Mouse (Mus musculus): ENCODE measurements around the gene Phrf1. TPM values are rescaled to one million over a fixed set of nuclear protein-coding genes. Genes with fewer than 3 reads are reported as not detected.

The Phrf1 gene
- polyA plus RNA-seq, 2 experiments, result 14.1 to 25.7 TPM

DNA sequence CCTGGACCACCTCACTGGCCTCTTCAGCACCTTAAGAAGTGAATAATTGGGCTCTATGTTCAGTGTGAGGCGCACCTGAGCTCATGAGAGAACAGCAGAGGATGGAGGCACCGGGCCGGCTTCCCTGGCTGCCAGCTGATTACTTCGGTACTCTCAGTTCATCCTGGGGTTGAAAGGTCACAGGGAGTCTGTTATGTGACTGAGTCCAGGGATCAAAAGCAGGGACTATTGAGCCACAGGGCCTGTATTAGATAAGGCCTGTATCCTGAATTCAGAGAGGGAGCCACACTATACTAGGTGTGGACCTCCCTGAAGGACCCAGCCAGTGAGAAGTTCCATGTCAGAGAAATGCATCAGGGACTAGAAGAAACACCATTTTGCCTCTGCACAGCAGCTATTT lies 76.0 kb downstream of the Phrf1 start:
- H3K9me3 ChIP-seq (ENCODE audit: control insufficient read depth, low read length), result no peaks in the 10 kb centered on the region
- TF ChIP-seq EP300 (IDR thresholded peaks at IDR 0.05; ENCODE audit: low read depth), result no peak
- no peak for TF ChIP-seq CTCF (IDR thresholded peaks at IDR 0.05; ENCODE audit: low read depth)
- no peak overlapping the region for H3K27ac ChIP-seq
- no peaks in the 10 kb centered on the region for H3K27me3 ChIP-seq (ENCODE audit: control insufficient read depth, insufficient read depth, low read length)
- no peak overlapping the region for H3K9ac ChIP-seq (replicated peaks)
- ATAC-seq (ENCODE audit: insufficient read depth) (no peak), DNase-seq (ENCODE audit: low read depth in 3 of 3, low spot score in 3 of 3) (no peak)
- WGBS (ENCODE audit: insufficient replicate concordance), result 84% methylated on average over 4 of the region's 4 CpGs
- H3K4me2 ChIP-seq (ENCODE audit: low read depth), result no peak overlapping the region
- H3K36me3 ChIP-seq (replicated peaks; ENCODE audit: control insufficient read depth, insufficient read depth, low read depth), result peaks cover 22% of the 10 kb centered on the region
- H3K4me1 ChIP-seq (replicated peaks; ENCODE audit: control insufficient read depth in 2 of 2, insufficient read depth in 2 of 2, low read length in 1 of 2), result no peaks in the 10 kb centered on the region
- no peak overlapping the region for H3K4me3 ChIP-seq (ENCODE audit: insufficient read depth in 1 of 2, low read depth in 2 of 2, low read length in 2 of 2)

MicroRNA genes within 50 kb of the gene (microRNA counts, 519-probe panel; counts per million panel counts)
- microRNA mmu-miR-210, result 6,333 counts per million, percentile 52 among the panel's probes with 10 or more counts

Small RNA genes within 50 kb of the gene (microRNA-seq; reads per million reads assigned to microRNA genes)
- 1,144 reads per million, percentile 74 among the genes with 10 or more reads in this experiment for gene Mir210

Other genes starting within 250 kb of the Phrf1 start
Only the 30 nearest of the 31 such genes appear.
- 27.8 and 30.8 TPM in 2 replicates for gene Ifitm3, start 218.0 kb upstream of the Phrf1 start, polyA plus RNA-seq (2012; rRNA removed)
- 61.5 and 73.5 TPM in 2 replicates for gene Ifitm3, start 218.0 kb upstream of the Phrf1 start, polyA plus RNA-seq (2014; fragmentation: Nextera tagmentation; extraction: Ambion mirVana)
- 8.3 and 9.2 TPM in 2 replicates for gene Ifitm6, start 210.9 kb upstream of the Phrf1 start, polyA plus RNA-seq (2012; rRNA removed)
- 6.0 and 9.6 TPM in 2 replicates for gene Ifitm6, start 210.9 kb upstream of the Phrf1 start, polyA plus RNA-seq (2014; fragmentation: Nextera tagmentation; extraction: Ambion mirVana)
- not detected in 2 replicates for gene Gm17387, start 199.7 kb upstream of the Phrf1 start, polyA plus RNA-seq (2012; rRNA removed)
- not detected in 2 replicates for gene Gm17387, start 199.7 kb upstream of the Phrf1 start, polyA plus RNA-seq (2014; fragmentation: Nextera tagmentation; extraction: Ambion mirVana)
- gene B4galnt4, start 167.7 kb upstream of the Phrf1 start, polyA plus RNA-seq (2012; rRNA removed), result 0.64 and 0.84 TPM in 2 replicates
- 0.39 and 0.68 TPM in 2 replicates for gene B4galnt4, start 167.7 kb upstream of the Phrf1 start, polyA plus RNA-seq (2014; fragmentation: Nextera tagmentation; extraction: Ambion mirVana)
- gene Pkp3, start 150.6 kb upstream of the Phrf1 start, polyA plus RNA-seq (2012; rRNA removed), result 0.33 and 0.51 TPM in 2 replicates
- gene Pkp3, start 150.6 kb upstream of the Phrf1 start, polyA plus RNA-seq (2014; fragmentation: Nextera tagmentation; extraction: Ambion mirVana), result 0.36 and 0.80 TPM in 2 replicates
- 9.8 and 10.8 TPM in 2 replicates for gene Sigirr, start 128.2 kb upstream of the Phrf1 start, polyA plus RNA-seq (2012; rRNA removed)
- gene Sigirr, start 128.2 kb upstream of the Phrf1 start, polyA plus RNA-seq (2014; fragmentation: Nextera tagmentation; extraction: Ambion mirVana), result 16.0 and 18.4 TPM in 2 replicates
- gene Ano9, start 111.0 kb upstream of the Phrf1 start, polyA plus RNA-seq (2012; rRNA removed), result 0.30 and 0.53 TPM in 2 replicates
- 0.24 and 0.27 TPM in 2 replicates for gene Ano9, start 111.0 kb upstream of the Phrf1 start, polyA plus RNA-seq (2014; fragmentation: Nextera tagmentation; extraction: Ambion mirVana)
- 72.2 and 72.8 TPM in 2 replicates for gene Ptdss2, start 106.4 kb upstream of the Phrf1 start, polyA plus RNA-seq (2012; rRNA removed)
- 111 and 130 TPM in 2 replicates for gene Ptdss2, start 106.4 kb upstream of the Phrf1 start, polyA plus RNA-seq (2014; fragmentation: Nextera tagmentation; extraction: Ambion mirVana)
- gene Rnh1, start 55.9 kb upstream of the Phrf1 start, polyA plus RNA-seq (2012; rRNA removed), result 26.5 and 29.1 TPM in 2 replicates
- gene Rnh1, start 55.9 kb upstream of the Phrf1 start, polyA plus RNA-seq (2014; fragmentation: Nextera tagmentation; extraction: Ambion mirVana), result 54.6 and 59.7 TPM in 2 replicates
- gene Hras, start 34.8 kb upstream of the Phrf1 start, polyA plus RNA-seq (2012; rRNA removed), result 50.8 and 66.8 TPM in 2 replicates
- 84.4 and 102 TPM in 2 replicates for gene Hras, start 34.8 kb upstream of the Phrf1 start, polyA plus RNA-seq (2014; fragmentation: Nextera tagmentation; extraction: Ambion mirVana)
- 15.3 and 20.3 TPM in 2 replicates for gene Lrrc56, start 34.6 kb upstream of the Phrf1 start, polyA plus RNA-seq (2012; rRNA removed)
- gene Lrrc56, start 34.6 kb upstream of the Phrf1 start, polyA plus RNA-seq (2014; fragmentation: Nextera tagmentation; extraction: Ambion mirVana), result 10.4 and 10.9 TPM in 2 replicates
- 2.0 and 2.3 TPM in 2 replicates for gene Lmntd2, start 14.7 kb upstream of the Phrf1 start, polyA plus RNA-seq (2012; rRNA removed)
- gene Lmntd2, start 14.7 kb upstream of the Phrf1 start, polyA plus RNA-seq (2014; fragmentation: Nextera tagmentation; extraction: Ambion mirVana), result 0.25 and 0.66 TPM in 2 replicates
- gene Rassf7, start 12.9 kb upstream of the Phrf1 start, polyA plus RNA-seq (2012; rRNA removed), result 21.6 and 28.3 TPM in 2 replicates
- gene Rassf7, start 12.9 kb upstream of the Phrf1 start, polyA plus RNA-seq (2014; fragmentation: Nextera tagmentation; extraction: Ambion mirVana), result 16.8 and 22.4 TPM in 2 replicates
- gene Irf7, start 37.7 kb downstream of the Phrf1 start, polyA plus RNA-seq (2012; rRNA removed), result 4.6 and 5.4 TPM in 2 replicates
- 4.8 and 5.1 TPM in 2 replicates for gene Irf7, start 37.7 kb downstream of the Phrf1 start, polyA plus RNA-seq (2014; fragmentation: Nextera tagmentation; extraction: Ambion mirVana)
- gene Cdhr5, start 48.0 kb downstream of the Phrf1 start, polyA plus RNA-seq (2012; rRNA removed), result 0.07 and 0.11 TPM in 2 replicates
- 0.24 and 0.27 TPM in 2 replicates for gene Cdhr5, start 48.0 kb downstream of the Phrf1 start, polyA plus RNA-seq (2014; fragmentation: Nextera tagmentation; extraction: Ambion mirVana)
- gene Sct, start 50.3 kb downstream of the Phrf1 start, polyA plus RNA-seq (2012; rRNA removed), result 0.16 TPM in 1 of 2 replicates, not detected in the other
- gene Sct, start 50.3 kb downstream of the Phrf1 start, polyA plus RNA-seq (2014; fragmentation: Nextera tagmentation; extraction: Ambion mirVana), result 0.22 and 0.30 TPM in 2 replicates
- not detected in 2 replicates for gene Drd4, start 63.2 kb downstream of the Phrf1 start, polyA plus RNA-seq (2012; rRNA removed)
- gene Drd4, start 63.2 kb downstream of the Phrf1 start, polyA plus RNA-seq (2014; fragmentation: Nextera tagmentation; extraction: Ambion mirVana), result not detected in 2 replicates
- 6.9 and 7.8 TPM in 2 replicates for gene Deaf1, start 98.9 kb downstream of the Phrf1 start, polyA plus RNA-seq (2012; rRNA removed)
- gene Deaf1, start 98.9 kb downstream of the Phrf1 start, polyA plus RNA-seq (2014; fragmentation: Nextera tagmentation; extraction: Ambion mirVana), result 11.1 and 13.6 TPM in 2 replicates
- 10.7 and 13.6 TPM in 2 replicates for gene Tmem80, start 99.0 kb downstream of the Phrf1 start, polyA plus RNA-seq (2012; rRNA removed)
- 11.3 and 13.0 TPM in 2 replicates for gene Tmem80, start 99.0 kb downstream of the Phrf1 start, polyA plus RNA-seq (2014; fragmentation: Nextera tagmentation; extraction: Ambion mirVana)
- 7.9 and 8.3 TPM in 2 replicates for gene Eps8l2, start 110.1 kb downstream of the Phrf1 start, polyA plus RNA-seq (2012; rRNA removed)
- 6.6 and 7.7 TPM in 2 replicates for gene Eps8l2, start 110.1 kb downstream of the Phrf1 start, polyA plus RNA-seq (2014; fragmentation: Nextera tagmentation; extraction: Ambion mirVana)
- 212 and 266 TPM in 2 replicates for gene Taldo1, start 163.4 kb downstream of the Phrf1 start, polyA plus RNA-seq (2012; rRNA removed)
- gene Taldo1, start 163.4 kb downstream of the Phrf1 start, polyA plus RNA-seq (2014; fragmentation: Nextera tagmentation; extraction: Ambion mirVana), result 427 and 428 TPM in 2 replicates
- gene Gatd1, start 185.4 kb downstream of the Phrf1 start, polyA plus RNA-seq (2012; rRNA removed), result 13.8 and 16.9 TPM in 2 replicates
- gene Gatd1, start 185.4 kb downstream of the Phrf1 start, polyA plus RNA-seq (2014; fragmentation: Nextera tagmentation; extraction: Ambion mirVana), result 8.7 and 10.3 TPM in 2 replicates
- gene Cend1, start 200.7 kb downstream of the Phrf1 start, polyA plus RNA-seq (2012; rRNA removed), result 0.09 TPM in 1 of 2 replicates, not detected in the other
- gene Cend1, start 200.7 kb downstream of the Phrf1 start, polyA plus RNA-seq (2014; fragmentation: Nextera tagmentation; extraction: Ambion mirVana), result not detected in 2 replicates
- 19.6 and 23.8 TPM in 2 replicates for gene Slc25a22, start 209.1 kb downstream of the Phrf1 start, polyA plus RNA-seq (2012; rRNA removed)
- gene Slc25a22, start 209.1 kb downstream of the Phrf1 start, polyA plus RNA-seq (2014; fragmentation: Nextera tagmentation; extraction: Ambion mirVana), result 11.0 and 13.5 TPM in 2 replicates
- 15.5 and 18.7 TPM in 2 replicates for gene Pidd1, start 215.2 kb downstream of the Phrf1 start, polyA plus RNA-seq (2012; rRNA removed)
- gene Pidd1, start 215.2 kb downstream of the Phrf1 start, polyA plus RNA-seq (2014; fragmentation: Nextera tagmentation; extraction: Ambion mirVana), result 6.1 and 9.4 TPM in 2 replicates
- 328 and 661 TPM in 2 replicates for gene Rplp2, start 218.6 kb downstream of the Phrf1 start, polyA plus RNA-seq (2012; rRNA removed)
- gene Rplp2, start 218.6 kb downstream of the Phrf1 start, polyA plus RNA-seq (2014; fragmentation: Nextera tagmentation; extraction: Ambion mirVana), result 942 and 950 TPM in 2 replicates
- 6.7 TPM in 2 replicates for gene Pnpla2, start 226.4 kb downstream of the Phrf1 start, polyA plus RNA-seq (2012; rRNA removed)
- 9.0 and 9.4 TPM in 2 replicates for gene Pnpla2, start 226.4 kb downstream of the Phrf1 start, polyA plus RNA-seq (2014; fragmentation: Nextera tagmentation; extraction: Ambion mirVana)
- gene Cracr2b, start 232.3 kb downstream of the Phrf1 start, polyA plus RNA-seq (2012; rRNA removed), result 1.3 and 2.6 TPM in 2 replicates
- gene Cracr2b, start 232.3 kb downstream of the Phrf1 start, polyA plus RNA-seq (2014; fragmentation: Nextera tagmentation; extraction: Ambion mirVana), result 0.89 and 1.9 TPM in 2 replicates
- gene Cd151, start 238.6 kb downstream of the Phrf1 start, polyA plus RNA-seq (2012; rRNA removed), result 20.0 and 22.0 TPM in 2 replicates
- gene Cd151, start 238.6 kb downstream of the Phrf1 start, polyA plus RNA-seq (2014; fragmentation: Nextera tagmentation; extraction: Ambion mirVana), result 12.8 and 13.8 TPM in 2 replicates
- gene Polr2l, start 246.3 kb downstream of the Phrf1 start, polyA plus RNA-seq (2012; rRNA removed), result 10.9 and 24.6 TPM in 2 replicates
- gene Polr2l, start 246.3 kb downstream of the Phrf1 start, polyA plus RNA-seq (2014; fragmentation: Nextera tagmentation; extraction: Ambion mirVana), result 52.4 and 54.7 TPM in 2 replicates